Mouse (Mus musculus) left cerebral cortex, adult 2 months (tissue): ENCODE measurements at regions not wholly inside any gene's neighbourhood (a gene's known extent, or its start where the extent isn't known, plus 50 kb on each side); places are given as distances from the start of the nearest gene placed in this dataset.
"Not testable (repeated sequence)": the region's sequence is repeated elsewhere in the genome, so short reads cannot be mapped to it uniquely, and the experiment has no call there.

Source experiments
- DNase-seq, 2 experiments: peaks; one replicate each; pipeline ENCODE4 v3.0.0; 2021 to 2022; ENCODE audit warnings: low spot score in 2 of 2, mixed read lengths in 1 of 2; ENCODE audit errors: extremely low spot score in 1 of 2
- H3K27ac ChIP-seq: fragments of 200-600 bp; 2 replicates; pipeline ENCODE4 v1.8.1; 2022
- H3K4me3 ChIP-seq: fragments of 200-600 bp; 2 replicates; pipeline ENCODE4 v1.8.1; 2022
- CTCF ChIP-seq: fragments of 200-600 bp; IDR thresholded peaks from 2 replicates; pipeline ENCODE4 v1.8.1; 2022; ENCODE audit warnings: antibody characterized with exemption, mild to moderate bottlenecking, moderate library complexity
- intact Hi-C: fragments of 180-260 bp; cut with DNase I; formaldehyde crosslinking; loops from one replicate; pipeline ENCODE4 v1.15.1; 2025

DNA sequence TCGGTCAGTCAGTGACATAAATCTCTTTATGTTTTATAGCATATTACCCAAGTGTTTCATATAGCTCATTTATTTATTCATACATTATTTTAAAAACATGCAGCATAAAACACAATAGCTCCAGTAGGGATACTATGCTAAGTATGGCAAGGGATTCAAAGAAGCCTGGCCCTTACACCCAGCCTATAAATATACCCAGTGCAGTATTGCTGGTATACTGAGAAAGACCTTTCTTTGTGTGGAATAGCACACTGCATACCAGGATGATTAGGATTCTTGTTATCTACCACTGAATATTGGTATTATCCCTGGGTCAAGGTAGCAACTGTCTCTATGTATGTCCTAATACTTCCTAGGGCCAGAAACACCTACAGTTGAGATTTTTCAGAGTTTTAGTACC lies 389.4 kb downstream of the 1190002N15Rik start:
- intact Hi-C loops: no loop called here
- Histone ChIP-seq H3K4me3 (no peak overlapping the region), H3K27ac (no peak overlapping the region)
- no peak for TF ChIP-seq CTCF
- DNase-seq: no peak

- no peak for TF ChIP-seq CTCF
- Histone ChIP-seq H3K4me3 (no peak overlapping the region), H3K27ac (no peak overlapping the region)
- DNase-seq: no peak
- intact Hi-C loops: no loop called here
Measured at GRCm38 (mm10) chr9:94146787-94147186, 391.1 kb downstream of the 1190002N15Rik start.

- DNase-seq: no peak
- intact Hi-C loops: no loop called here
- no peak overlapping the region for H3K4me3 ChIP-seq
- no peak overlapping the region for H3K27ac ChIP-seq
- TF ChIP-seq CTCF: no peak
Measured at GRCm38 (mm10) chr9:94136444-94136843, 401.4 kb downstream of the 1190002N15Rik start.

- no peak for DNase-seq
- no peak overlapping the region for H3K4me3 ChIP-seq
- no peak overlapping the region for H3K27ac ChIP-seq
- intact Hi-C loops: no loop called here
- no peak for TF ChIP-seq CTCF
Measured at GRCm38 (mm10) chr9:94133682-94134081, 404.2 kb downstream of the 1190002N15Rik start.

- no peak overlapping the region for H3K4me3 ChIP-seq
- DNase-seq: no peak
- no peak overlapping the region for H3K27ac ChIP-seq
- TF ChIP-seq CTCF: no peak
- intact Hi-C loops: no loop called here
Measured at GRCm38 (mm10) chr9:94131367-94131766, 406.5 kb downstream of the 1190002N15Rik start.

DNA sequence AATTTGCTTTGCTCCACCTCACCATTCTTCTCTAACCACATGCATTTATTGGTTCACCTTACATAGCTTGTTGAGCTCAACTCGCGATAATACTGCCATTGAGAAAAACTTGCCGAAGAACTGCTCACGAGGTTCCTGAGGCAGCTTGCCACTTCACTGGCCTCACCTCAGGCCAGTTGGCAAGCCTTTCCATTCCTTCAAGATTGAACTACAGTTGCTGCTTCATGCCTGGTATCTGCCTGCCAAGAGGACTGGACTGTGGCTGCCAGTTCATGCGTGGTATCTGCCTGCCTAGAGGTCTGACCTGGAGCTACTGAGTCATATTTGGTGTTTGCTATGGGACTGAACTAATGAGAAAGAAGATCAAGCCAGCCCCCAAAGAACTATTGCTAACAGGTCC lies 420.9 kb downstream of the 1190002N15Rik start:
- TF ChIP-seq CTCF: no peak
- Histone ChIP-seq H3K4me3 (no peak overlapping the region), H3K27ac (no peak overlapping the region)
- intact Hi-C loops: no loop called here
- no peak for DNase-seq

DNA sequence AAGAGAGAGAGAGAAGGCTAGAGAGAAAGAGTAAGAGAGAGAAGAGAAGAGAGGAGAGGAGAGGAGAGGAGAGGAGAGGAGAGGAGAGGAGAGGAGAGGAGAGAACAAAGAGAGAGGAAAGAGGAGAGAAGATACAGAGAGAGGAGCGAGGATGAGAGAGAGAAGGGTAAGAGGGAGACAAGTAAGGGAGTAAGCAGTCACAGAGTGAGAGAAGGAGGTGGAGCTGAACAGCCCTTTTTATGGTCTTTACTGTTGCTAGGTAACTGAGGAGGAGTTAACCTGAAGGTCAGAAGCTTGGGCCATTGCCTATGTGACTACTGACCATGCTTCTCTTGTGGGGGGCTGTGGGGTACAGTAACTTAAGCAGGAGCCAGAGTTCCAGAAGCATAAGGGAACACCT lies 430.2 kb downstream of the 1190002N15Rik start:
- intact Hi-C loops, DNase-seq, H3K27ac ChIP-seq, H3K4me3 ChIP-seq: not testable (repeated sequence)

- intact Hi-C loops: no loop called here
- Histone ChIP-seq H3K4me3 (no peak overlapping the region), H3K27ac (no peak overlapping the region)
- no peak for TF ChIP-seq CTCF
- DNase-seq: no peak
Measured at GRCm38 (mm10) chr9:94104669-94105068, 433.2 kb downstream of the 1190002N15Rik start.

- intact Hi-C loops: no loop called here
Measured at GRCm38 (mm10) chr9:94101958-94102357, 435.9 kb downstream of the 1190002N15Rik start.

GRCm38 (mm10) chr9:94094800-94095199 lies 443.1 kb downstream of the 1190002N15Rik start:
- Histone ChIP-seq H3K4me3 (no peak overlapping the region), H3K27ac (no peak overlapping the region)
- DNase-seq: no peak
- TF ChIP-seq CTCF: no peak
- intact Hi-C loops: no loop called here

More at GRCm38 (mm10) chr9:94101958-94102357, 435.9 kb downstream of the 1190002N15Rik start:
- Histone ChIP-seq H3K27ac (no peak overlapping the region), H3K4me3 (no peak overlapping the region)
- DNase-seq: no peak
- TF ChIP-seq CTCF: no peak

- intact Hi-C loops: no loop called here
- no peak for TF ChIP-seq CTCF
- Histone ChIP-seq H3K27ac (no peak overlapping the region), H3K4me3 (no peak overlapping the region)
- no peak for DNase-seq
Measured at GRCm38 (mm10) chr9:94091658-94092225, 446.1 kb downstream of the 1190002N15Rik start.

DNA sequence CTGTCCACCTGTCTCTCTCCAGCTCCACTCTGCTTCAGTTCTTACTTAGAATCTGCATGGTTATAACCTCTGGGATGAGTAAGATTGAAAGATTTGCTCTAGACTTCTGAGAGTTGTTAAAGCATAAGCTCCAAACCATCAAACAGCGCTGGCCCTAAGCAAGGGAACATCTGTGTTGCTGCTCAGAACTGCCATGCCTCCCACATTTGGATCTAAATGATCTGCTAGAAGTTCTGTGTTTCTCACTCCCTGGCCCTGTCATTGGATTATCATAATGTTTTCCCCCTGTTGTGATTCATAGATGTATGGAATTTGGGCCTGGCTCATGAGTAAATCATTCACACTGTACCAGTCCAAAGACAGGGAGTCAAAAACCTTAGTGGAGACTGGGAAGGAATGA lies 448.1 kb downstream of the 1190002N15Rik start:
- Histone ChIP-seq H3K4me3 (no peak overlapping the region), H3K27ac (no peak overlapping the region)
- DNase-seq: no peak
- no peak for TF ChIP-seq CTCF
- intact Hi-C loops: no loop called here

DNA sequence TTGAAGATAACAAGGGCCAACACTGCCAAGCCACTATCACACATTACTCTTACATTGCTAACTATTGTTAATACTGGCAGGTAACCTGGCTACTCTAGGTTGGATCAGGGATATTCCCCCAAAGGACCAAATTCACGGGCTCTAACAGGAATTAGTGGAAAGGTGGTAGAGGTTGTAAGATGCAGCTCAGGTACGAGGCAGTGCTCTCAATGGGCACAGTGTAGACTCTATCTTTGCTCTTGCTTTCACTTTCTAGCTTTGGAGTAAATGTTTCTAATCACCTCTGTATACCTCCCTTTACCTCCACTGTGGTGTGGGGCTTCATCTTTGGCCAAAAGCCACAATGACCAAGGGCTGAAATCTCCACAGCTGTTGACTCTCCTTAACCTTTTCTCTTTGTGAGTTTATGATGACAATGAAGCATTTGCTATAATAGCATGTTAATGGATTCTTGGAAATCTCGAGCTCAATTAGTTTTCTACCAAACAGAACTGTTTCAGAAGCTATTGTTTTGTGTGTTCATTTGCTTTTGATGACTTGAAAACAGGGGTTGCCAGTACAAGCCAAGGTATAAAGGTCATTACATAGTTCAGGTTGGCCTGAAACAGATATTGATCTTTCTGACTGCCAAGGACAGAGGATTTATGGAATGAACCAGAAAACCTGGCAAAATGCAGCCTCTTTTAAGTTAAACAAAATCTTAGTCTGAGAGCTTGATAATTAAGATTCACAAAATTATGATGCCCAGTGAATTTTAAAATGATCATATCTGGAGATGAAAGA lies 454.1 kb downstream of the 1190002N15Rik start:
- no peak overlapping the region for H3K4me3 ChIP-seq
- intact Hi-C loops: no loop called here
- no peak for TF ChIP-seq CTCF
- H3K27ac ChIP-seq: no peak overlapping the region
- no peak for DNase-seq
